Mouse (Mus musculus) gastrocnemius, postnatal 10 days (tissue): ENCODE measurements at regions not wholly inside any gene's neighbourhood (a gene's known extent, or its start where the extent isn't known, plus 50 kb on each side); places are given as distances from the start of the nearest gene placed in this dataset.

Source experiments
- DNase-seq: peaks from one replicate; pipeline ENCODE4 v3.0.0; 2021; ENCODE audit warnings: mixed read lengths

- DNase-seq: peak; percentile 72
Observed at GRCm38 (mm10) chr9:61862071-61862480, 52.3 kb downstream of the Rplp1 start.

- peak; percentile 73 for DNase-seq
Observed at GRCm38 (mm10) chr9:61860147-61860546, 54.2 kb downstream of the Rplp1 start.

- DNase-seq: no peak
Observed at GRCm38 (mm10) chr9:61859438-61859837, 54.9 kb downstream of the Rplp1 start.

GRCm38 (mm10) chr9:61857817-61858216, 56.5 kb downstream of the Rplp1 start:
- no peak for DNase-seq

- no peak for DNase-seq
Observed at GRCm38 (mm10) chr9:61856686-61857085, 57.7 kb downstream of the Rplp1 start.

- no peak for DNase-seq
Observed at GRCm38 (mm10) chr9:61855686-61856085, 58.7 kb downstream of the Rplp1 start.

- DNase-seq: no peak
Observed at GRCm38 (mm10) chr9:61853841-61854240, 60.5 kb downstream of the Rplp1 start.

GRCm38 (mm10) chr9:61851331-61851730, 63.0 kb downstream of the Rplp1 start:
- no peak for DNase-seq

GRCm38 (mm10) chr9:61848401-61848800, 65.9 kb downstream of the Rplp1 start:
- DNase-seq: no peak

GRCm38 (mm10) chr9:61847496-61847895, 66.8 kb downstream of the Rplp1 start:
- no peak for DNase-seq

- DNase-seq: no peak
Observed at GRCm38 (mm10) chr9:61844645-61845044, 69.7 kb downstream of the Rplp1 start.

GRCm38 (mm10) chr9:61844141-61844540, 70.2 kb downstream of the Rplp1 start:
- DNase-seq: no peak

- no peak for DNase-seq
Observed at GRCm38 (mm10) chr9:61843513-61843912, 70.8 kb downstream of the Rplp1 start.

GRCm38 (mm10) chr9:61842384-61842783, 72.0 kb downstream of the Rplp1 start:
- no peak for DNase-seq

- no peak for DNase-seq
Observed at GRCm38 (mm10) chr9:61841222-61841621, 73.1 kb downstream of the Rplp1 start.

GRCm38 (mm10) chr9:61840353-61840752, 74.0 kb downstream of the Rplp1 start:
- no peak for DNase-seq

GRCm38 (mm10) chr9:61833226-61833625, 81.1 kb downstream of the Rplp1 start:
- no peak for DNase-seq

GRCm38 (mm10) chr9:61830236-61830635, 84.1 kb downstream of the Rplp1 start:
- peak; percentile 39 for DNase-seq

GRCm38 (mm10) chr9:61829736-61830135, 84.6 kb downstream of the Rplp1 start:
- DNase-seq: no peak

- DNase-seq: no peak
Observed at GRCm38 (mm10) chr9:61829301-61829700, 85.0 kb downstream of the Rplp1 start.

GRCm38 (mm10) chr9:61827721-61828120, 86.6 kb downstream of the Rplp1 start:
- no peak for DNase-seq

- no peak for DNase-seq
Observed at GRCm38 (mm10) chr9:61827014-61827413, 87.3 kb downstream of the Rplp1 start.

GRCm38 (mm10) chr9:61826415-61826814, 87.9 kb downstream of the Rplp1 start:
- DNase-seq: no peak

- DNase-seq: no peak
Observed at GRCm38 (mm10) chr9:61825804-61826203, 88.5 kb downstream of the Rplp1 start.

GRCm38 (mm10) chr9:61819836-61820235, 94.5 kb downstream of the Rplp1 start:
- DNase-seq: no peak
